In genomic region chr7:27541431-27541830, GRCm38 (mm10) we compare ENCODE assay signal across 8 mouse cellular contexts. TPM values are rescaled to one million over a fixed set of nuclear protein-coding genes. Genes with fewer than 3 reads are reported as not detected.
DNase-seq lines count a peak whose midpoint lies in the region; ATAC-seq and TF ChIP-seq lines count a peak whose summit lies in the region.

No protein-coding gene starts in this region.

- no peak for DNase-seq in heart, adult 8-10 months (ENCODE audit: low spot score)
- peak; percentile 98 for DNase-seq in T-cell, adult 2 months (ENCODE audit: low spot score)
- peak; percentile 90 to 97 for DNase-seq in left cerebral cortex, postnatal 14 days (ENCODE audit: low spot score in 2 of 2)
- DNase-seq in thymus, postnatal 25 days, result peak; percentile 95
- DNase-seq in yolk sac, embryonic 10.5 days (ENCODE audit: low spot score), result no peak

- WGBS in heart, embryonic 12.5 days, result 71% methylated on average over 16 of the region's 16 CpGs

- peaks cover 20% of the 10 kb centered on the region for H3K4me1 ChIP-seq in heart, embryonic 12.5 days (replicated peaks)

- H3K4me2 ChIP-seq in heart, embryonic 12.5 days, result peak overlapping the region; percentile 98; the same call in 1 of the 2 replicates
- H3K4me2 ChIP-seq in myocyte (ENCODE audit: low read depth), result peak overlapping the region; percentile 93

- H3K4me3 ChIP-seq in heart, embryonic 12.5 days, result no peak overlapping the region
- H3K4me3 ChIP-seq in myocyte, result peak overlapping the region; percentile 44

- H3K27me3 ChIP-seq in heart, embryonic 12.5 days (replicated peaks), result no peaks in the 10 kb centered on the region
- no peaks in the 10 kb centered on the region for H3K27me3 ChIP-seq in myocyte (ENCODE audit: control insufficient read depth, insufficient read depth, insufficient read length)

- TF ChIP-seq POLR2A in myocyte (IDR thresholded peaks at IDR 0.05; ENCODE audit: insufficient read length, low read depth), result no peak

- H3K79me2 ChIP-seq in myocyte (ENCODE audit: control insufficient read depth, insufficient read depth), result no peaks in the 10 kb centered on the region

- no peaks in the 10 kb centered on the region for H3K9me3 ChIP-seq in heart, embryonic 12.5 days (replicated peaks)

- H3ac ChIP-seq in myocyte (ENCODE audit: control insufficient read depth, insufficient read length), result no peak overlapping the region

- intact Hi-C loops in left cerebral cortex, postnatal 14 days (cut with DNase I), result no loop called here

- no peak for ATAC-seq in heart, embryonic 12.5 days (ENCODE audit: insufficient number of reproducible peaks, low FRiP score)
- ATAC-seq in frontal cortex, adult (ENCODE audit: low TSS enrichment), result peak; percentile 75

- H3K9ac ChIP-seq in heart, embryonic 12.5 days, result no peak overlapping the region; the same call in 1 of the 2 replicates

- H3K27ac ChIP-seq in heart, embryonic 12.5 days (ENCODE audit: poor library complexity, severe bottlenecking), result no peak overlapping the region

- H3K36me3 ChIP-seq in heart, embryonic 12.5 days, result peaks cover 23% of the 10 kb centered on the region
- H3K36me3 ChIP-seq in myocyte (ENCODE audit: control insufficient read depth, insufficient read depth), result no peaks in the 10 kb centered on the region

TF ChIP-seq in myocyte, 11 proteins besides CTCF, POLR2A, EP300 and RAD21:
- no peak for TF ChIP-seq E2F4 (IDR thresholded peaks at IDR 0.05; ENCODE audit: insufficient read depth)
- no peak for TF ChIP-seq USF1 (IDR thresholded peaks at IDR 0.05; ENCODE audit: low read depth)
- no peak for TF ChIP-seq SRF (IDR thresholded peaks at IDR 0.05; ENCODE audit: control insufficient read depth, insufficient read length, low read depth)
- no peak for TF ChIP-seq REST (IDR thresholded peaks at IDR 0.05; ENCODE audit: insufficient read depth, insufficient read length)

RNA-seq across cellular contexts. Expression of gene Pld3, which starts 11.6 kb away (rescaled TPM):
- 59.5 and 63.4 TPM in 2 replicates for polyA plus RNA-seq in heart, embryonic 12.5 days (2016; fragmentation: Nextera tagmentation; extraction: Ambion mirVana)
- 10 to 100 TPM; 26.8 to 33.5 (median 30.5) TPM for total RNA-seq in heart, adult 8-10 months (2022)
- total RNA-seq in left cerebral cortex, postnatal 14 days (2021), result 100 to 1,000 TPM; 805 to 820 TPM
- polyA plus RNA-seq in myocyte (2012; fragmentation: generic; extraction: Trizol), result 132 TPM

RNA-seq across cellular contexts. Expression of gene 2310022A10Rik, which starts 11.6 kb away (rescaled TPM):
- polyA plus RNA-seq in heart, embryonic 12.5 days (2016; fragmentation: Nextera tagmentation; extraction: Ambion mirVana), result 36.4 and 37.4 TPM in 2 replicates
- total RNA-seq in heart, adult 8-10 months (2022), result 10 to 100 TPM; 67.6 to 72.3 (median 70.8) TPM
- total RNA-seq in left cerebral cortex, postnatal 14 days (2021), result 10 to 100 TPM; 24.5 to 27.8 TPM
- polyA plus RNA-seq in myocyte (2012; fragmentation: generic; extraction: Trizol), result 35.5 TPM

RNA-seq across cellular contexts. Expression of gene Hipk4, which starts 18.4 kb away (rescaled TPM):
- 0.31 and 0.39 TPM in 2 replicates for polyA plus RNA-seq in heart, embryonic 12.5 days (2016; fragmentation: Nextera tagmentation; extraction: Ambion mirVana)
- total RNA-seq in heart, adult 8-10 months (2022), result under 1 TPM in 3 of 4 experiments, not detected in 1; 0.14 to 0.16 (median 0.14) TPM
- not detected for total RNA-seq in left cerebral cortex, postnatal 14 days (2021)
- 0.98 TPM for polyA plus RNA-seq in myocyte (2012; fragmentation: generic; extraction: Trizol)

RNA-seq across cellular contexts. Expression of gene Prx, which starts 42.3 kb away (rescaled TPM):
- polyA plus RNA-seq in heart, embryonic 12.5 days (2016; fragmentation: Nextera tagmentation; extraction: Ambion mirVana), result 3.3 and 3.5 TPM in 2 replicates
- 1 to 10 TPM in 1 of 4 experiments, under 1 TPM in 3; 0.75 to 1.0 (median 0.80) TPM for total RNA-seq in heart, adult 8-10 months (2022)
- total RNA-seq in left cerebral cortex, postnatal 14 days (2021), result under 1 TPM; 0.57 to 0.66 TPM
- polyA plus RNA-seq in myocyte (2012; fragmentation: generic; extraction: Trizol), result 4.2 TPM

RNA-seq across cellular contexts. Expression of gene Akt2, which starts 49.9 kb away (rescaled TPM):
- polyA plus RNA-seq in heart, embryonic 12.5 days (2016; fragmentation: Nextera tagmentation; extraction: Ambion mirVana), result 85.0 and 89.4 TPM in 2 replicates
- 100 to 1,000 TPM; 169 to 227 (median 202) TPM for total RNA-seq in heart, adult 8-10 months (2022)
- 100 to 1,000 TPM; 114 to 147 TPM for total RNA-seq in left cerebral cortex, postnatal 14 days (2021)
- polyA plus RNA-seq in myocyte (2012; fragmentation: generic; extraction: Trizol), result 343 TPM

Comparison
In these comparisons a context has a peak if more than half of its experiments do, and no peak if none do; other contexts are left out.
1. DNase-seq: peak in T-cell, adult 2 months (single experiment), left cerebral cortex, postnatal 14 days (2 of 2) and thymus, postnatal 25 days (single experiment); none in heart, adult 8-10 months (single experiment) and yolk sac, embryonic 10.5 days (single experiment).
2. RNA of gene Pld3, which starts 11.6 kb away (total RNA-seq): 805 to 820 TPM in left cerebral cortex, postnatal 14 days; 26.8 to 33.5 TPM in heart, adult 8-10 months; every median in the first group is over 10 times any median in the second.